Mouse (Mus musculus) kidney, postnatal 0 days (tissue): ENCODE results near the gene Zfhx3. TPM values are rescaled to one million over a fixed set of nuclear protein-coding genes. Genes with fewer than 3 reads are reported as not detected.

Source experiments
- ATAC-seq: fragments of 200-750 bp; cut with Nextera tagmentation; replicated peaks from 2 replicates; pipeline ENCODE4 v1.8.0; 2017; ENCODE audit warnings: low read depth, moderate number of reproducible peaks, moderate TSS enrichment, moderate library complexity; ENCODE audit not compliant: low FRiP score
- DNase-seq: peaks from one replicate; pipeline ENCODE4 v3.0.0-alpha.2; 2016; ENCODE audit warnings: low spot score
- H3K27ac ChIP-seq: fragments of 300-500 bp; sonication (generic); 2 replicates; pipeline ENCODE4 v1.5.1; 2014; ENCODE audit warnings: mild to moderate bottlenecking
- H3K27me3 ChIP-seq: fragments of 300-500 bp; sonication (generic); 2 replicates; pipeline ENCODE4 v1.6.1; 2014; ENCODE audit warnings: low read length, mixed read lengths; ENCODE audit not compliant: insufficient read depth
- H3K36me3 ChIP-seq: fragments of 300-500 bp; sonication (generic); 2 replicates; pipeline ENCODE4 v1.6.1; 2014; ENCODE audit warnings: low read length, mixed read lengths; ENCODE audit not compliant: insufficient read depth
- H3K4me1 ChIP-seq: fragments of 300-500 bp; sonication (generic); replicated peaks from 2 replicates; pipeline ENCODE4 v1.6.1; 2014; ENCODE audit warnings: antibody characterized with exemption, low read length, mixed read lengths; ENCODE audit not compliant: insufficient read depth
- H3K4me2 ChIP-seq: fragments of 300-500 bp; sonication (generic); 2 replicates; pipeline ENCODE4 v1.6.1; 2014; ENCODE audit warnings: mild to moderate bottlenecking, low read length, moderate library complexity, mixed read lengths
- H3K4me3 ChIP-seq: fragments of 300-500 bp; sonication (generic); replicated peaks from 2 replicates; pipeline ENCODE4 v1.5.1; 2014; ENCODE audit warnings: low read depth, low read length
- H3K9ac ChIP-seq: fragments of 300-500 bp; sonication (generic); 2 replicates; pipeline ENCODE4 v1.6.1; 2014; ENCODE audit warnings: low read depth, low read length
- H3K9me3 ChIP-seq: fragments of 300-500 bp; sonication (generic); replicated peaks from 2 replicates; pipeline ENCODE4 v1.6.1; 2016; ENCODE audit warnings: low read length, inconsistent platforms, mixed read lengths
- CTCF ChIP-seq: IDR thresholded peaks from 2 replicates; pipeline ENCODE4 v1.5.1; 2016; ENCODE audit warnings: antibody characterized with exemption, low read depth, mild to moderate bottlenecking, moderate library complexity
- WGBS: fragments of 180-500 bp; shearing (Covaris S2); extraction: QIAGEN DNeasy Blood & Tissue Kit; methylation state at CpG from one replicate; pipeline ENCODE4 v1.1.7; 2014; 5-methylcytosine and 5-hydroxymethylcytosine counted together
- polyA plus RNA-seq: library from polyadenylated mRNA; unstranded; fragments of >200 nt; fragmentation: Nextera tagmentation; extraction: Ambion mirVana; gene quantifications from 2 replicates; pipeline ENCODE4 v1.2.1, GENCODE M21; 2015

Gene Zfhx3
- polyA plus RNA-seq, 1 experiment from 2014 or later, result 5.0 TPM

- TF ChIP-seq CTCF, result no peak
- Histone ChIP-seq H3K9ac (no peak overlapping the region), H3K36me3 (no peaks in the 10 kb centered on the region), H3K9me3 (no peaks in the 10 kb centered on the region), H3K4me2 (no peak overlapping the region), H3K4me1 (no peaks in the 10 kb centered on the region), H3K27me3 (no peaks in the 10 kb centered on the region), H3K4me3 (no peak overlapping the region), H3K27ac (no peak overlapping the region)
- no peak for ATAC-seq
- DNase-seq, result no peak
- 82% methylated on average over 5 of the region's 5 CpGs for WGBS
These were observed 1047.4 kb downstream of the Zfhx3 start for GRCm38 (mm10) chr8:108989841-108990240.

GRCm38 (mm10) chr8:108990537-108990936, 1048.1 kb downstream of the Zfhx3 start:
- TF ChIP-seq CTCF, result no peak

DNA sequence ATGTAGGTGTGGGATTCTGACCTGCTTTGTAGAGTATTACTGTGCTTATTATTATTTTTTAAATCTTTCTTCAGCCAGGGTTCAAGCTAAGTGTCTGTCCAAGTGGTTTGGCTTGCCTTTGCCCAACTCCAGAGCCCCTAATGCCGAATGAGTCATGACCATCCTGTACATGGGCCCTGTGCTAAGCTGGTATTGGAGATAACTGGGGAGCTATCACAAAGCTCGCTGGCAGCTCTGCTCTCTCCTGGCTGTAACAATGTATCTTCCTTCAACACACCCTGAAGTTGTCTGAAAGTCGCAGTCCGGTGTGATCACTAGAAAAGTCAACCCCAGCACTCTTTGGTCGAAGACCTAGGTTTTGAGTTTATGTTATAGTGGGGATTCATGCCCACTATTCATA, 1049.0 kb downstream of the Zfhx3 start:
- H3K4me1 ChIP-seq, result no peaks in the 10 kb centered on the region

More at GRCm38 (mm10) chr8:108990537-108990936, 1048.1 kb downstream of the Zfhx3 start:
- no peak overlapping the region for H3K4me3 ChIP-seq
- no peaks in the 10 kb centered on the region for H3K4me1 ChIP-seq
- WGBS, result 75% methylated on average over 6 of the region's 6 CpGs
- H3K27ac ChIP-seq, result no peak overlapping the region
- H3K36me3 ChIP-seq, result no peaks in the 10 kb centered on the region
- H3K9me3 ChIP-seq, result no peaks in the 10 kb centered on the region
- no peak overlapping the region for H3K4me2 ChIP-seq
- DNase-seq (no peak), ATAC-seq (no peak)
- H3K9ac ChIP-seq, result no peak overlapping the region
- H3K27me3 ChIP-seq, result no peaks in the 10 kb centered on the region

DNA sequence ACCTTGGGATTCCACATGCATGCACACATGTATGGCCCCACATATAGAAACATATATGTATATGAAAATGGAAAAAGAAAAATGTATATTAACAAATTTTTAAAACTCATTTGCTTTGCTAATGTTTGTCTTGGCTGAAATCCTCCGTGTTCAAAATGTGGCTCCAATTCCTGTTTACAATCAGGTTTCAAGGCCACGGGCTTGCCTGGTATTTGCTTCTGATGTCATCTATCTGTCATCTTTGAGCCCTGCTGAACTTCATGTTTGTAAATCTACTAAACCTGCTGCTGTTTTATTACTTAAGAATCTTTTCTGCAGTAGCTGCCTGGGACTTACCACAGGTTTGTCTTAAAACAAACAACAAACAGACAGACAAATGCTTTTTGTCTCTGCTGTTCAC, 1051.3 kb downstream of the Zfhx3 start:
- H3K36me3 ChIP-seq, result no peaks in the 10 kb centered on the region
- 48% methylated on average over 2 of the region's 2 CpGs for WGBS
- ATAC-seq (no peak), DNase-seq (no peak)
- H3K9me3 ChIP-seq, result no peaks in the 10 kb centered on the region
- no peak for TF ChIP-seq CTCF
- H3K4me2 ChIP-seq, result no peak overlapping the region
- no peaks in the 10 kb centered on the region for H3K27me3 ChIP-seq
- no peak overlapping the region for H3K9ac ChIP-seq
- no peaks in the 10 kb centered on the region for H3K4me1 ChIP-seq
- no peak overlapping the region for H3K27ac ChIP-seq
- H3K4me3 ChIP-seq, result no peak overlapping the region

More for the DNA sequence above, 1049.0 kb downstream of the Zfhx3 start:
- H3K9ac ChIP-seq, result no peak overlapping the region
- ATAC-seq (no peak), DNase-seq (no peak)
- H3K9me3 ChIP-seq, result no peaks in the 10 kb centered on the region
- H3K27ac ChIP-seq, result no peak overlapping the region
- no peak overlapping the region for H3K4me2 ChIP-seq
- WGBS, result 92% methylated on average over 5 of the region's 5 CpGs
- no peak overlapping the region for H3K4me3 ChIP-seq
- H3K27me3 ChIP-seq, result no peaks in the 10 kb centered on the region
- no peaks in the 10 kb centered on the region for H3K36me3 ChIP-seq
- TF ChIP-seq CTCF, result no peak

- ATAC-seq (no peak), DNase-seq (no peak)
- WGBS, result 35% methylated on average over 2 of the region's 2 CpGs
- Histone ChIP-seq H3K27ac (no peak overlapping the region), H3K9me3 (no peaks in the 10 kb centered on the region), H3K4me3 (no peak overlapping the region), H3K36me3 (no peaks in the 10 kb centered on the region), H3K27me3 (no peaks in the 10 kb centered on the region), H3K4me2 (no peak overlapping the region), H3K4me1 (no peaks in the 10 kb centered on the region), H3K9ac (no peak overlapping the region)
- TF ChIP-seq CTCF, result no peak
These were observed 1051.7 kb downstream of the Zfhx3 start for GRCm38 (mm10) chr8:108994187-108994586.

DNA sequence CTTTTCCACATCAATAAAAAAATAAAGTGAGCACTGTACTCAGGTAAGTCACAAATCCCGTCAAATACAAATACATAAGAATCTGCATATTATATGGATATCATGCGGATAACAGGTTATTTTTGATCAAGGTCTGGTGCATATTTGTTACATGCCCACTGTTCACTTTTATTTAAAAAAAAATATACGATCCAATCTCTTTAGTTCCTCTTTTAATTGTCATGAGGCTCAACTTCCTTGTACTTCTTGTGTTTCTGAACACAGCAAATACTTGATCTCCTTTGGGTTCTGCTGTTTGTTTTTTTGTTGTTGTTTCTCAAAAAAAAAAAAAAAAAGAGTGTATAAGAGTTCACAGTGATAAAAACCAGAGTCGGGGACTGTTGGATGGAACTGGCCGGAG, 1052.4 kb downstream of the Zfhx3 start:
- WGBS, result 88% methylated on average over 5 of the region's 5 CpGs
- H3K27ac ChIP-seq, result no peak overlapping the region

GRCm38 (mm10) chr8:108997334-108997733, 1054.9 kb downstream of the Zfhx3 start:
- ATAC-seq (no peak), DNase-seq (no peak)
- Histone ChIP-seq H3K4me3 (no peak overlapping the region), H3K4me1 (no peaks in the 10 kb centered on the region), H3K9ac (no peak overlapping the region), H3K36me3 (no peaks in the 10 kb centered on the region), H3K27me3 (no peaks in the 10 kb centered on the region), H3K4me2 (no peak overlapping the region), H3K9me3 (no peaks in the 10 kb centered on the region), H3K27ac (no peak overlapping the region)
- TF ChIP-seq CTCF, result no peak
- WGBS, result 59% methylated on average over 3 of the region's 3 CpGs

More for the DNA sequence above, 1052.4 kb downstream of the Zfhx3 start:
- ATAC-seq, result no peak
- H3K4me1 ChIP-seq, result no peaks in the 10 kb centered on the region
- TF ChIP-seq CTCF, result no peak
- H3K9me3 ChIP-seq, result no peaks in the 10 kb centered on the region
- no peaks in the 10 kb centered on the region for H3K36me3 ChIP-seq
- no peak for DNase-seq
- H3K27me3 ChIP-seq, result no peaks in the 10 kb centered on the region
- H3K9ac ChIP-seq, result no peak overlapping the region
- no peak overlapping the region for H3K4me2 ChIP-seq
- no peak overlapping the region for H3K4me3 ChIP-seq
